Mouse (Mus musculus): Measurements from ENCODE around the gene Ankrd6. TPM values are rescaled to one million over a fixed set of nuclear protein-coding genes. Genes with fewer than 3 reads are reported as not detected.
A peak's percentile ranks its signal among the peaks of the same experiment; 100 is the strongest.
"Not testable (repeated sequence)": the region's sequence is repeated elsewhere in the genome, so short reads cannot be mapped to it uniquely, and the experiment has no call there.

The Ankrd6 gene
- polyA plus RNA-seq, 1 experiment, result 0.63 TPM

- Histone ChIP-seq H3K79me2 (ENCODE audit: control insufficient read depth, insufficient read depth) (no peaks in the 10 kb centered on the region), H3K4me3 (ENCODE audit: insufficient read depth, poor library complexity, severe bottlenecking) (no peak overlapping the region), H3ac (ENCODE audit: control insufficient read depth, insufficient read length, low read depth) (no peak overlapping the region), H3K79me3 (ENCODE audit: low read depth) (no peaks in the 10 kb centered on the region), H3K27me3 (ENCODE audit: control insufficient read depth, insufficient read depth, insufficient read length) (no peaks in the 10 kb centered on the region), H3K36me3 (ENCODE audit: control insufficient read depth, insufficient read depth) (no peaks in the 10 kb centered on the region)
- no peak for TF ChIP-seq MYOD1 (IDR thresholded peaks at IDR 0.05; ENCODE audit: control insufficient read depth, insufficient read length, low read depth)
- TF ChIP-seq USF1 (IDR thresholded peaks at IDR 0.05; ENCODE audit: low read depth), result no peak
- TF ChIP-seq CEBPB (IDR thresholded peaks at IDR 0.05; ENCODE audit: low read depth), result no peak
- no peak for TF ChIP-seq FOSL1 (IDR thresholded peaks at IDR 0.05; ENCODE audit: insufficient read depth, low read length, poor library complexity, severe bottlenecking)
- no peak for TF ChIP-seq MAX (IDR thresholded peaks at IDR 0.05)
- no peak for TF ChIP-seq CTCF (IDR thresholded peaks at IDR 0.05; ENCODE audit: control insufficient read depth, insufficient read depth, insufficient read length)
- TF ChIP-seq MYOG (IDR thresholded peaks at IDR 0.05; ENCODE audit: control insufficient read depth, extremely low read depth, insufficient read length), result no peak
Measured at GRCm38 (mm10) chr4:32977331-32977730, 26.7 kb upstream of the Ankrd6 start.

- H3ac ChIP-seq (ENCODE audit: control insufficient read depth, insufficient read length, low read depth); H3K4me3 ChIP-seq (ENCODE audit: insufficient read depth, poor library complexity, severe bottlenecking); H3K36me3 ChIP-seq (ENCODE audit: control insufficient read depth, insufficient read depth); H3K27me3 ChIP-seq (ENCODE audit: control insufficient read depth, insufficient read depth, insufficient read length); H3K79me3 ChIP-seq (ENCODE audit: low read depth); H3K79me2 ChIP-seq (ENCODE audit: control insufficient read depth, insufficient read depth): not testable (repeated sequence)
Measured at GRCm38 (mm10) chr4:32964619-32965018, 14.0 kb upstream of the Ankrd6 start.

- H3K79me2 ChIP-seq (ENCODE audit: control insufficient read depth, insufficient read depth), result no peaks in the 10 kb centered on the region
- no peak overlapping the region for H3K4me3 ChIP-seq (ENCODE audit: insufficient read depth, poor library complexity, severe bottlenecking)
- H3K79me3 ChIP-seq (ENCODE audit: low read depth), result no peaks in the 10 kb centered on the region
- H3ac ChIP-seq (ENCODE audit: control insufficient read depth, insufficient read length, low read depth), result no peak overlapping the region
- no peaks in the 10 kb centered on the region for H3K27me3 ChIP-seq (ENCODE audit: control insufficient read depth, insufficient read depth, insufficient read length)
- no peaks in the 10 kb centered on the region for H3K36me3 ChIP-seq (ENCODE audit: control insufficient read depth, insufficient read depth)
- no peak for TF ChIP-seq MYOG (IDR thresholded peaks at IDR 0.05; ENCODE audit: control insufficient read depth, extremely low read depth, insufficient read length)
- TF ChIP-seq USF1 (IDR thresholded peaks at IDR 0.05; ENCODE audit: low read depth), result no peak
- TF ChIP-seq CEBPB (IDR thresholded peaks at IDR 0.05; ENCODE audit: low read depth), result no peak
- no peak for TF ChIP-seq CTCF (IDR thresholded peaks at IDR 0.05; ENCODE audit: control insufficient read depth, insufficient read depth, insufficient read length)
- no peak for TF ChIP-seq FOSL1 (IDR thresholded peaks at IDR 0.05; ENCODE audit: insufficient read depth, low read length, poor library complexity, severe bottlenecking)
- TF ChIP-seq MAX (IDR thresholded peaks at IDR 0.05), result no peak
- TF ChIP-seq MYOD1 (IDR thresholded peaks at IDR 0.05; ENCODE audit: control insufficient read depth, insufficient read length, low read depth), result no peak
Measured at GRCm38 (mm10) chr4:32961394-32961793, 10.8 kb upstream of the Ankrd6 start.

- Histone ChIP-seq H3ac (ENCODE audit: control insufficient read depth, insufficient read length, low read depth) (no peak overlapping the region), H3K27me3 (ENCODE audit: control insufficient read depth, insufficient read depth, insufficient read length) (no peaks in the 10 kb centered on the region), H3K79me3 (ENCODE audit: low read depth) (no peaks in the 10 kb centered on the region), H3K36me3 (ENCODE audit: control insufficient read depth, insufficient read depth) (no peaks in the 10 kb centered on the region), H3K79me2 (ENCODE audit: control insufficient read depth, insufficient read depth) (no peaks in the 10 kb centered on the region), H3K4me3 (ENCODE audit: insufficient read depth, poor library complexity, severe bottlenecking) (no peak overlapping the region)
- TF ChIP-seq MYOG (IDR thresholded peaks at IDR 0.05; ENCODE audit: control insufficient read depth, extremely low read depth, insufficient read length), result no peak
- TF ChIP-seq FOSL1 (IDR thresholded peaks at IDR 0.05; ENCODE audit: insufficient read depth, low read length, poor library complexity, severe bottlenecking), result no peak
- no peak for TF ChIP-seq MAX (IDR thresholded peaks at IDR 0.05)
- no peak for TF ChIP-seq USF1 (IDR thresholded peaks at IDR 0.05; ENCODE audit: low read depth)
- no peak for TF ChIP-seq CTCF (IDR thresholded peaks at IDR 0.05; ENCODE audit: control insufficient read depth, insufficient read depth, insufficient read length)
- TF ChIP-seq MYOD1 (IDR thresholded peaks at IDR 0.05; ENCODE audit: control insufficient read depth, insufficient read length, low read depth), result no peak
- no peak for TF ChIP-seq CEBPB (IDR thresholded peaks at IDR 0.05; ENCODE audit: low read depth)
Measured at GRCm38 (mm10) chr4:32956423-32956822, 5.8 kb upstream of the Ankrd6 start.

- Histone ChIP-seq H3K27me3 (ENCODE audit: control insufficient read depth, insufficient read depth, insufficient read length) (no peaks in the 10 kb centered on the region), H3K79me2 (ENCODE audit: control insufficient read depth, insufficient read depth) (no peaks in the 10 kb centered on the region), H3K79me3 (ENCODE audit: low read depth) (no peaks in the 10 kb centered on the region), H3ac (ENCODE audit: control insufficient read depth, insufficient read length, low read depth) (no peak overlapping the region), H3K36me3 (ENCODE audit: control insufficient read depth, insufficient read depth) (no peaks in the 10 kb centered on the region), H3K4me3 (ENCODE audit: insufficient read depth, poor library complexity, severe bottlenecking) (no peak overlapping the region)
- no peak for TF ChIP-seq MYOD1 (IDR thresholded peaks at IDR 0.05; ENCODE audit: control insufficient read depth, insufficient read length, low read depth)
- TF ChIP-seq CTCF (IDR thresholded peaks at IDR 0.05; ENCODE audit: control insufficient read depth, insufficient read depth, insufficient read length), result no peak
- no peak for TF ChIP-seq USF1 (IDR thresholded peaks at IDR 0.05; ENCODE audit: low read depth)
- TF ChIP-seq MAX (IDR thresholded peaks at IDR 0.05), result no peak
- no peak for TF ChIP-seq FOSL1 (IDR thresholded peaks at IDR 0.05; ENCODE audit: insufficient read depth, low read length, poor library complexity, severe bottlenecking)
- TF ChIP-seq CEBPB (IDR thresholded peaks at IDR 0.05; ENCODE audit: low read depth), result no peak
- no peak for TF ChIP-seq MYOG (IDR thresholded peaks at IDR 0.05; ENCODE audit: control insufficient read depth, extremely low read depth, insufficient read length)
Measured at GRCm38 (mm10) chr4:32952681-32953080, 2.0 kb upstream of the Ankrd6 start.

- Histone ChIP-seq H3K79me3 (ENCODE audit: low read depth) (no peaks in the 10 kb centered on the region), H3K36me3 (ENCODE audit: control insufficient read depth, insufficient read depth) (no peaks in the 10 kb centered on the region), H3K4me3 (ENCODE audit: insufficient read depth, poor library complexity, severe bottlenecking) (no peak overlapping the region), H3K27me3 (ENCODE audit: control insufficient read depth, insufficient read depth, insufficient read length) (no peaks in the 10 kb centered on the region), H3K79me2 (ENCODE audit: control insufficient read depth, insufficient read depth) (no peaks in the 10 kb centered on the region), H3ac (ENCODE audit: control insufficient read depth, insufficient read length, low read depth) (peak overlapping the region; percentile 19)
- TF ChIP-seq MAX (IDR thresholded peaks at IDR 0.05) (no peak), MYOD1 (IDR thresholded peaks at IDR 0.05; ENCODE audit: control insufficient read depth, insufficient read length, low read depth) (no peak), CTCF (IDR thresholded peaks at IDR 0.05; ENCODE audit: control insufficient read depth, insufficient read depth, insufficient read length) (no peak), CEBPB (IDR thresholded peaks at IDR 0.05; ENCODE audit: low read depth) (no peak), FOSL1 (IDR thresholded peaks at IDR 0.05; ENCODE audit: insufficient read depth, low read length, poor library complexity, severe bottlenecking) (no peak), MYOG (IDR thresholded peaks at IDR 0.05; ENCODE audit: control insufficient read depth, extremely low read depth, insufficient read length) (no peak), USF1 (IDR thresholded peaks at IDR 0.05; ENCODE audit: low read depth) (no peak)
Measured at GRCm38 (mm10) chr4:32951035-32951940, 647 bp upstream of the Ankrd6 start.
